Mouse (Mus musculus) embryonic facial prominence, embryonic 13.5 days (tissue): Measurements from ENCODE around the gene Plcg1. TPM values are rescaled to one million over a fixed set of nuclear protein-coding genes. Genes with fewer than 3 reads are reported as not detected.
A peak's percentile ranks its signal among the peaks of the same experiment; 100 is the strongest.

ENCODE experiments used
- ATAC-seq: fragments of 200-750 bp; cut with Nextera tagmentation; 2 replicates; pipeline ENCODE4 v1.8.0; 2017; ENCODE audit warnings: low read depth; ENCODE audit not compliant: insufficient number of reproducible peaks, insufficient read depth, low FRiP score, low TSS enrichment
- H3K27ac ChIP-seq: fragments of 300-500 bp; sonication (generic); 2 replicates; pipeline ENCODE4 v1.5.1; 2015; ENCODE audit warnings: moderate library complexity, mild to moderate bottlenecking, inconsistent platforms
- H3K27me3 ChIP-seq: fragments of 300-500 bp; sonication (generic); 2 replicates; pipeline ENCODE4 v1.6.1; 2015; ENCODE audit warnings: mild to moderate bottlenecking, inconsistent platforms
- H3K36me3 ChIP-seq: fragments of 300-500 bp; sonication (generic); 2 replicates; pipeline ENCODE4 v1.6.1; 2015; ENCODE audit warnings: mild to moderate bottlenecking, inconsistent platforms
- H3K4me1 ChIP-seq: fragments of 300-500 bp; sonication (generic); 2 replicates; pipeline ENCODE4 v1.6.1; 2015; ENCODE audit warnings: inconsistent platforms
- H3K4me2 ChIP-seq: fragments of 300-500 bp; sonication (generic); 2 replicates; pipeline ENCODE4 v1.6.1; 2015; ENCODE audit warnings: moderate library complexity, mild to moderate bottlenecking, inconsistent platforms
- H3K4me3 ChIP-seq: fragments of 300-500 bp; sonication (generic); 2 replicates; pipeline ENCODE4 v1.5.1; 2015; ENCODE audit warnings: mild to moderate bottlenecking, inconsistent platforms
- H3K9ac ChIP-seq: fragments of 300-500 bp; sonication (generic); 2 replicates; pipeline ENCODE4 v1.6.1; 2015; ENCODE audit warnings: mild to moderate bottlenecking, inconsistent platforms
- H3K9me3 ChIP-seq: fragments of 300-500 bp; sonication (generic); 2 replicates; pipeline ENCODE4 v1.6.1; 2016; ENCODE audit warnings: inconsistent platforms
- WGBS: fragments of 180-500 bp; shearing (Covaris S2); methylation state at CpG from one replicate; pipeline ENCODE4 v1.1.7; 2015; ENCODE audit warnings: mixed read lengths; 5-methylcytosine and 5-hydroxymethylcytosine counted together
- polyA plus RNA-seq: library from polyadenylated mRNA; unstranded; fragments of >200 nt; fragmentation: Nextera tagmentation; extraction: Ambion mirVana; gene quantifications from 2 replicates; pipeline ENCODE4 v1.2.1, GENCODE M21; 2015

Plcg1 gene
- polyA plus RNA-seq, 1 experiment from 2014 or later: 64.0 TPM

- H3K4me1 ChIP-seq: peaks cover 80% of the 10 kb centered on the region
- ATAC-seq: no peak
- H3K9ac ChIP-seq: no peak overlapping the region
- no peak overlapping the region for H3K4me3 ChIP-seq
- no peaks in the 10 kb centered on the region for H3K27me3 ChIP-seq
- H3K27ac ChIP-seq: no peak overlapping the region
- 73% methylated on average over 5 of the region's 5 CpGs for WGBS
- peaks cover 76% of the 10 kb centered on the region for H3K36me3 ChIP-seq
- H3K4me2 ChIP-seq: no peak overlapping the region
- H3K9me3 ChIP-seq: no peaks in the 10 kb centered on the region
Observed at GRCm38 (mm10) chr2:160738354-160738753, 7.3 kb downstream of the Plcg1 start.

- Histone ChIP-seq H3K4me1 (peaks cover 66% of the 10 kb centered on the region), H3K4me2 (no peak overlapping the region), H3K27me3 (no peaks in the 10 kb centered on the region), H3K36me3 (peaks cover 70% of the 10 kb centered on the region), H3K9me3 (no peaks in the 10 kb centered on the region), H3K27ac (no peak overlapping the region), H3K9ac (no peak overlapping the region), H3K4me3 (no peak overlapping the region)
- no peak for ATAC-seq
- WGBS: 60% methylated on average over 2 of the region's 2 CpGs
Observed at GRCm38 (mm10) chr2:160739647-160740356, 8.7 kb downstream of the Plcg1 start.

GRCm38 (mm10) chr2:160740521-160741156, 9.5 kb downstream of the Plcg1 start:
- Histone ChIP-seq H3K27me3 (no peaks in the 10 kb centered on the region), H3K9ac (peak overlapping the region; percentile 16; the same call in 1 of the 2 replicates), H3K4me2 (no peak overlapping the region), H3K27ac (peak overlapping the region; percentile 1; the same call in 1 of the 2 replicates), H3K4me3 (no peak overlapping the region), H3K36me3 (peaks cover 69% of the 10 kb centered on the region), H3K4me1 (peaks cover 64% of the 10 kb centered on the region), H3K9me3 (no peaks in the 10 kb centered on the region)
- ATAC-seq: no peak
- 46% methylated on average over 11 of the region's 11 CpGs for WGBS

GRCm38 (mm10) chr2:160741580-160741979, 10.5 kb downstream of the Plcg1 start:
- H3K4me1 ChIP-seq: peaks cover 68% of the 10 kb centered on the region

GRCm38 (mm10) chr2:160742161-160742609, 11.1 kb downstream of the Plcg1 start:
- Histone ChIP-seq H3K36me3 (peaks cover 65% of the 10 kb centered on the region), H3K27me3 (no peaks in the 10 kb centered on the region), H3K9ac (0 out of 2 replicates have a peak overlapping the region, but pooled peaks have one; percentile 32), H3K4me2 (no peak overlapping the region), H3K4me3 (no peak overlapping the region), H3K27ac (peak overlapping the region; percentile 28; the same call in 1 of the 2 replicates), H3K4me1 (peaks cover 69% of the 10 kb centered on the region), H3K9me3 (no peaks in the 10 kb centered on the region)
- no peak for ATAC-seq
- 75% methylated on average over 1 of the region's 1 CpGs for WGBS

More at GRCm38 (mm10) chr2:160741580-160741979, 10.5 kb downstream of the Plcg1 start:
- no peaks in the 10 kb centered on the region for H3K27me3 ChIP-seq
- no peak for ATAC-seq
- no peak overlapping the region for H3K4me3 ChIP-seq
- H3K27ac ChIP-seq: 0 out of 2 replicates have a peak overlapping the region, but pooled peaks have one; percentile 28
- H3K4me2 ChIP-seq: no peak overlapping the region
- peaks cover 65% of the 10 kb centered on the region for H3K36me3 ChIP-seq
- no peak overlapping the region for H3K9ac ChIP-seq
- no peaks in the 10 kb centered on the region for H3K9me3 ChIP-seq
- WGBS: 74% methylated on average over 3 of the region's 3 CpGs

- H3K27me3 ChIP-seq: no peaks in the 10 kb centered on the region
- no peaks in the 10 kb centered on the region for H3K9me3 ChIP-seq
- H3K9ac ChIP-seq: no peak overlapping the region
- peaks cover 67% of the 10 kb centered on the region for H3K36me3 ChIP-seq
- no peak for ATAC-seq
- H3K27ac ChIP-seq: no peak overlapping the region
- no peak overlapping the region for H3K4me3 ChIP-seq
- H3K4me2 ChIP-seq: no peak overlapping the region
- WGBS: 93% methylated on average over 7 of the region's 7 CpGs
- H3K4me1 ChIP-seq: peaks cover 51% of the 10 kb centered on the region
Observed at GRCm38 (mm10) chr2:160744040-160744822, 13.1 kb downstream of the Plcg1 start.

GRCm38 (mm10) chr2:160744823-160745210, 13.7 kb downstream of the Plcg1 start:
- no peak for ATAC-seq
- WGBS: 89% methylated on average over 5 of the region's 5 CpGs
- Histone ChIP-seq H3K36me3 (peaks cover 72% of the 10 kb centered on the region), H3K27ac (no peak overlapping the region), H3K4me2 (no peak overlapping the region), H3K4me3 (no peak overlapping the region), H3K27me3 (no peaks in the 10 kb centered on the region), H3K9me3 (no peaks in the 10 kb centered on the region), H3K4me1 (peaks cover 45% of the 10 kb centered on the region), H3K9ac (no peak overlapping the region)

- peaks cover 38% of the 10 kb centered on the region for H3K4me1 ChIP-seq
- no peaks in the 10 kb centered on the region for H3K27me3 ChIP-seq
- H3K4me2 ChIP-seq: no peak overlapping the region
- peaks cover 76% of the 10 kb centered on the region for H3K36me3 ChIP-seq
- H3K4me3 ChIP-seq: no peak overlapping the region
- no peak for ATAC-seq
- no peak overlapping the region for H3K9ac ChIP-seq
- no peaks in the 10 kb centered on the region for H3K9me3 ChIP-seq
- H3K27ac ChIP-seq: no peak overlapping the region
- WGBS: 93% methylated on average over 1 of the region's 1 CpGs
Observed at GRCm38 (mm10) chr2:160745497-160745896, 14.4 kb downstream of the Plcg1 start.

- H3K9ac ChIP-seq: no peak overlapping the region
- peaks cover 28% of the 10 kb centered on the region for H3K4me1 ChIP-seq
- H3K4me3 ChIP-seq: no peak overlapping the region
- no peak overlapping the region for H3K4me2 ChIP-seq
- H3K9me3 ChIP-seq: no peaks in the 10 kb centered on the region
- WGBS: 90% methylated on average over 5 of the region's 5 CpGs
- peak overlapping the region; percentile 66 for H3K27ac ChIP-seq
- no peaks in the 10 kb centered on the region for H3K27me3 ChIP-seq
- no peak for ATAC-seq
- peaks cover 81% of the 10 kb centered on the region for H3K36me3 ChIP-seq
Observed at GRCm38 (mm10) chr2:160746637-160747036, 15.5 kb downstream of the Plcg1 start.

GRCm38 (mm10) chr2:160747075-160747474, 16.0 kb downstream of the Plcg1 start:
- H3K9me3 ChIP-seq: no peaks in the 10 kb centered on the region
- H3K27ac ChIP-seq: peak overlapping the region; percentile 66
- H3K27me3 ChIP-seq: no peaks in the 10 kb centered on the region
- ATAC-seq: peak; percentile 8; the same call in 1 of the 2 replicates
- H3K36me3 ChIP-seq: peaks cover 81% of the 10 kb centered on the region
- no peak overlapping the region for H3K9ac ChIP-seq
- 69% methylated on average over 10 of the region's 10 CpGs for WGBS
- H3K4me3 ChIP-seq: no peak overlapping the region
- H3K4me1 ChIP-seq: peaks cover 24% of the 10 kb centered on the region
- H3K4me2 ChIP-seq: no peak overlapping the region

- Histone ChIP-seq H3K4me2 (no peak overlapping the region), H3K9me3 (no peaks in the 10 kb centered on the region), H3K4me1 (no peaks in the 10 kb centered on the region), H3K9ac (no peak overlapping the region), H3K27ac (no peak overlapping the region), H3K36me3 (peaks cover 100% of the 10 kb centered on the region), H3K4me3 (no peak overlapping the region), H3K27me3 (no peaks in the 10 kb centered on the region)
- 89% methylated on average over 6 of the region's 6 CpGs for WGBS
- ATAC-seq: no peak
Observed at GRCm38 (mm10) chr2:160756583-160757203, 25.6 kb downstream of the Plcg1 start.
